Mouse (Mus musculus) heart, postnatal 14 days (tissue): ENCODE measurements at regions not wholly inside any gene's neighbourhood (a gene's known extent, or its start where the extent isn't known, plus 50 kb on each side); places are given as distances from the start of the nearest gene placed in this dataset.

Experiments used
- DNase-seq, 2 experiments: peaks; one replicate each; pipeline ENCODE4 v3.0.0; 2021 to 2022
- intact Hi-C: fragments of 180-260 bp; cut with DNase I; formaldehyde crosslinking; loops from one replicate; pipeline ENCODE4 v1.15.1; 2025

- intact Hi-C loops = no loop called here
- no peak for DNase-seq
Measured at GRCm38 (mm10) chr7:123059718-123060337, 63.9 kb upstream of the Tnrc6a start.

GRCm38 (mm10) chr7:123063264-123064011 lies 60.2 kb upstream of the Tnrc6a start:
- intact Hi-C loops = no loop called here
- peak in 1 of 2 experiments; percentile 11 for DNase-seq

- intact Hi-C loops = no loop called here
Measured at GRCm38 (mm10) chr7:123065951-123066351, 57.7 kb upstream of the Tnrc6a start.

GRCm38 (mm10) chr7:123067396-123067795 lies 56.3 kb upstream of the Tnrc6a start:
- intact Hi-C loops = no loop called here
- DNase-seq = no peak

More at GRCm38 (mm10) chr7:123065951-123066351, 57.7 kb upstream of the Tnrc6a start:
- peak; percentile 11 to 16 for DNase-seq

- no peak for DNase-seq
- intact Hi-C loops = no loop called here
Measured at GRCm38 (mm10) chr7:123068241-123068640, 55.4 kb upstream of the Tnrc6a start.

GRCm38 (mm10) chr7:123068715-123069273 lies 54.9 kb upstream of the Tnrc6a start:
- intact Hi-C loops = no loop called here
- peak; percentile 40 to 45 for DNase-seq

- no peak for DNase-seq
- intact Hi-C loops = no loop called here
Measured at GRCm38 (mm10) chr7:123069280-123069679, 54.4 kb upstream of the Tnrc6a start.

- DNase-seq = no peak
- intact Hi-C loops = no loop called here
Measured at GRCm38 (mm10) chr7:123070861-123071260, 52.8 kb upstream of the Tnrc6a start.
